Mouse (Mus musculus) yolk sac, embryonic 10.5 days (tissue): Measurements from ENCODE around the gene Ankrd37.

Source experiments
- DNase-seq: peaks from one replicate; pipeline ENCODE4 v3.0.0-alpha.2; 2017; ENCODE audit warnings: low spot score

The Ankrd37 gene

DNA sequence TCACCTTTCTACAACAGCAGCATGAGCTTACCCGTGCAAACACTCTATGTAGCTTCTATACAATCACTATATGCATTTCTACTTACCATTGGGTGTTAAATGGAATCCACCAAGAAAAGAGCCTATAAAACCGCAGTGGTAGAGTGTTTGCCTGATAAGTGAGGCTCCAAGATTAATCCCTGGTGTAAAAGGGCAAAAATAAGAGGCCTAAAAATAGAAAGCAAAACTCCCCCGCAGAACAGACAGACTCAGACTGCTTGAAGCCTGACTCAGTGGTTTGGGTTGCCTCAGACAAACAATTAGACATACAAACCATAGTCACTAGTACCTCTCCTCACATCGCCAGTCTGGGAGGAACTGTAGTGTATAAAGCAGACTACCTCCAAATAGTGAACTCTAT, at the start of gene Ankrd37:
TSS of gene Ankrd37 (minus strand) at position 112 of the 400 bp plus-strand sequence.
- DNase-seq = no peak

GRCm38 (mm10) chr8:46040260-46040659, 34.8 kb upstream of the Ankrd37 start:
- DNase-seq = no peak

- DNase-seq = no peak
Observed at GRCm38 (mm10) chr8:46039666-46040065, 34.2 kb upstream of the Ankrd37 start.

DNA sequence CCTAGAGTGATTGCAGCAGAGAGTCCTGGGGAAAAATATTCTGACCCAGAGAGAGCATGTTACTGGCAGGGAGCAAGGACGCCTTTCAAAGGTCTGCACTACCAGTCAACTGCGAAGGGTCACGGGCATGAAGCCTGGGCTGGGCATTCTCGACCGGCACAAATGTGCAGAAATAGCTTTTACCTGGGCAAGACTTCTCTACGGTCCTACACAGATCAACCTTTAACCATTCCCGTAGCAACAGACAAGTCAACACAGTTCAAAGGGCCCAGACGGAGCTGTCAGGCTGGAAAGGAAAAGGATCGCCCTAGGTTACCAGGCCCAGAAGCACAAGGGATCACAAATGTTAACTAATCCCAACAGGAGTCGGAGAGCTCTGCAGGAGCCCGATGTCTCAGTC, 30.7 kb upstream of the Ankrd37 start:
- peak; percentile 22 for DNase-seq

DNA sequence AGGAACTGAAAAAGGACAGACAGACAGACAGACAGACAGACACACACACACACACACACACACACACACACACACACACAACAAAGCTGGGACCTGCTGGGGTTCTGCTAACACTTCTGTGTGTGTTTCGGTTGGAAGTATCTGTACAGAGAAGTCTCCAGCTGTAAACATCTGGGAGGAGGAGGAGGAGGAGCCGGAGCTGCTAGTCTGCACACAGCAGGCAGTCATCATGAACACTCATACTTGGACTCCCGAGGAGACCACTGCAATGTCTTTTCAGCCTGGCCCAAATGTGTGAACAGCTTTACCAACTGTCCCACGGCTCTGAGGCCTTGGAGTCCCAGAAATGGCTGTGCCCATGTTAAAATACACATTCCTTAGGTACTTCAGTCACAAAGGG, 18.9 kb upstream of the Ankrd37 start:
- DNase-seq = no peak

DNA sequence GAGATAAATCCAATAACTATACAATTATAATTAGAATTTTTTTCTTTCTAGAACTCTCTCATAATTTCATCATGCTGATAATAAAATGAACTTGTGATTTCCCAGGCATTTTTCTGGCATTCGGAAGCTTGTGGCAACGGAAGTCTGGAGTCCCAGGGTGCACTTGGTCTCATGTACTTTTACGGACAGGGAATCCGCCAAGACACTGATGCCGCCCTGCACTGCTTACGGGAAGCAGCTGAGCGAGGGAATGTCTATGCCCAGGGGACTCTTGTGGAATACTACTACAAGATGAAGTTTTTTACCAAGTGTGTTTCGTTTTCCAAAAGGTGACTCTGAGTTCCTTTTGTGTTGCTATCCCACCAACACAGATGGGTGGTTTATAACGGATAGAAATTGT, 17.3 kb upstream of the Ankrd37 start:
- no peak for DNase-seq

DNA sequence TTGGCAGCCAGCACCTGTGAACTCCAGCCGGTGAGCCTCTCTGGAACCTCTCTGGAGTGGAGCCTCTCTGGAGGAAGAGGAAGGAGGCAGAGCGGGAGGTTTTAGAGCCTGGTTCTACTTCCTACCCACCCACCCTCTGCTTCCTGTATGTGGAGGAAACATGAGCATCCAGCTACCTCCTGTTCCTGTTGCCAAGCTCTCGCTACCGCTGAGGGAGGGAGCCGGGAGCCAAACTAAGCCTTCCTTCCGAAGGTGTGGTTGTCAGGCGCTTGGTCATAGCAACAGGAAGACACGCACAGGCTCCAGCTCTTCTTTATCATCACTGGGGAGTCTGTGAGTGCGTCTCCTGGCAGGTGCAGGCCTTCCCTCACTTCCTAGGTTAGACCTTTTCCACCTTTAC, 16.7 kb upstream of the Ankrd37 start:
- no peak for DNase-seq

- DNase-seq = peak; percentile 79
Observed at GRCm38 (mm10) chr8:46010746-46011680, 5.5 kb upstream of the Ankrd37 start.

GRCm38 (mm10) chr8:46010306-46010705, 4.8 kb upstream of the Ankrd37 start:
- no peak for DNase-seq

- DNase-seq = peak; percentile 24
Observed at GRCm38 (mm10) chr8:46007050-46007672, 1.7 kb upstream of the Ankrd37 start.

DNA sequence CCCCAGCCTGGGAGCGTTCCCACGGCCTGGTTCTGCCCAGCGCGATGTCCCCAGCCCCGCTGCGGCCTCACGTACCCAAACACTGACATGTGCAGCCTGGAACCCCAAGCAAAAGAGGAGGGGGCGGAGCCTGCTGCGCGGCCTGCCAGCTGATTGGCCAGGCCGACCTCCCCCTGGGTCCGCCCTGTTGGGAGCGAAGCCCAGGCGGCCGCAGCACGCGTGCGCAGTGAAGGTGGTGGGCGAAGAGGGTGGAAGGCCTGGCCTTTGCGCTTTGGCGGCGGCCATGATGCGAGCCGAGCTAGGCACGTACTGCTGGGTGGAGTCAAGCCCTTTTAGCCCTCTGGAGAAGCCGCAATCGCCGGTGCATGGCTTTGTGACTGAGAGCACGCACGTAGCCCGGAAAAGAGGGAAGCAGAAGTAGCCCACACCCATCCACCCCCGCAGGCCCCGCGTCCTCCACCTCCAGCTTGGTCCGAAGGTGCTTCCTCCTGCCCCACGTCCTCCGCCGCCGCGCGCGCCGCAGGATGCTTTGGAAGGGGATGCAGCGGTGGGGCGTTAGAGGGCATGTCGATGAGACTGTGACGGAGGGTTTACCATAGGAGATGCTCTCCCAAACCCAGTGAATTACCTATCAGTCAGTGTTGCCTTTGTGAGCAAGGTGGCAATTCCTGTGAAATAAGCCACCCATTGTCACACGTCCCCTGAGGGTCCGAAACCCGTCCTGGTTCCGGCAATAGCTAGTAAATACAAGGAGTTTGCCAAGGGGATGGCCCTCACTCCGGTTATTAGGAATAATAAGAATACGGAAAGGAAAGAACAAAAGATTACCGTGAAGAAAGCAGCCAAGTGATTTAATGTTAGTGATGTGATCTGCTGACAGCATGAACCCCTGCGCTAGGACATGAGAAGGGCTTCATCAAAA, 5.5 kb downstream of the Ankrd37 start:
- peak; percentile 99 for DNase-seq

DNA sequence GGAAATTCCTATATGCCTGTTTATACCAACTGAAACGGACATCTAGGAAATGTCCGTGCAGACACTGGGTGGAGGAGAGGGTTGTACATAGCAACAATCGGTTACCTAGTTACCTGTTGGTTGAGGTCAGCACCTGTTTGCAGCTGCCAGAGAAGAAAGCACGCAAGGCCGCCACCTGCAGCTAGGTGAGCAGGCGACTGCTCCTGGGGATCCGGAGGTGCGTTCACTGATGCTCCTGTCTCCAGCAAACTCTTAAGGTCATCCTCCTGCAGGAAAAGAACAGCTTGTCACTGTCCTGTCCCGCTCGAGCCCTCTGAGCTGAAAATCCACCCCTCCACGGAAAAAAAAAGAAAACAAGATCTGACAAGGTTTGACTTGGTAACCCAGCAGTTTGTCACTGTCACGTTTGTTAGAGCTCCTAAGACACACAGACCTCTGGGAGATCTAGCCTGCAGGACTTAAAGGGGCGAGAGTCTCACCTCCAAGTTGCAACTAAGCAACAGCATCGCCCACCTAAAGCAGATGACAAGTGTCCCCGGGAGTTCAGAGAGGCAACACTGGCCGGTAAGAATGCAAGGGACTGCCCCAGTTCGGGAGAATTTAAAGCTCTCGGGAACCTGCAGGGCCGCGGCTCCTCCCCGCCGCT, 6.2 kb downstream of the Ankrd37 start, which contains the start of gene Lrp2bp:
TSS of gene Lrp2bp (plus strand) at position 166 of the 646 bp plus-strand sequence.
- DNase-seq = peak; percentile 63

DNA sequence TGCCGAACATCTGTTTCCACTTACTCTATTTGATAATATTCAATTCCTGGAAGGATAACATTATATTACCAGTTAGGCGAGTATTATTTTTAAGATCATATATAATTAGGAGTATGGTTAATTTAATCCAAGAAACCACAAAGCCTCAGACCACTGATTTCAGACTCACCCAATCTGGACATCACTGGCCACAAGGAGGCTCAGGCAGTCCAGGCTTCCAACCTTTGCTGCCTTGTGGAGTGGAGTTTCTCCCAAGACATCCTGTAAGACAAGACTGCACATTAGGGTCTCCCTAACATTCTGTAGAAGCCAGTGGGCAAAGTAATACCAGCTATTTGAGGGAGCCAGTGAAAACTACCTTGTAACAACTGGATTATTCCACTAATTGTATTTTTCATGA, 7.3 kb downstream of the Ankrd37 start:
- DNase-seq = no peak

GRCm38 (mm10) chr8:45995576-45995975, 9.9 kb downstream of the Ankrd37 start:
- no peak for DNase-seq

DNA sequence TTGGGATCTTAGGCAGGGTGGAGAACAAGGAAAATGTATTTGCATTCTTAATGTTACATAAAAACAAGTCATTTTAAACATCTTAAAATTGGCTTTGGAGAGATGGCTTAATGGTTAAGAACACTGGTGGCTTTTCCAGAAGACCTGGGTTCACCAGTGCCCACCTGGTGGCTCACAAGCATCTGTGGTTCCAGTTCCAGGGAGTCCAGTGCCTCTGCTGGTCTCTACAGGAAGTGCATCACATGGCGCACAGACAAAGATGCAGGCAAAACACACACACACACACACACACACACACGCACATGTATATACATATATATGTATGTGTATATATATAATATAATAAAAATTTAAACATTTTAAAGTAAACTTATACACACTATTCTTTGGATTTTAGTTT, 11.4 kb downstream of the Ankrd37 start:
- DNase-seq = no peak

- DNase-seq = no peak
Observed at GRCm38 (mm10) chr8:45990631-45991310, 14.7 kb downstream of the Ankrd37 start.

DNA sequence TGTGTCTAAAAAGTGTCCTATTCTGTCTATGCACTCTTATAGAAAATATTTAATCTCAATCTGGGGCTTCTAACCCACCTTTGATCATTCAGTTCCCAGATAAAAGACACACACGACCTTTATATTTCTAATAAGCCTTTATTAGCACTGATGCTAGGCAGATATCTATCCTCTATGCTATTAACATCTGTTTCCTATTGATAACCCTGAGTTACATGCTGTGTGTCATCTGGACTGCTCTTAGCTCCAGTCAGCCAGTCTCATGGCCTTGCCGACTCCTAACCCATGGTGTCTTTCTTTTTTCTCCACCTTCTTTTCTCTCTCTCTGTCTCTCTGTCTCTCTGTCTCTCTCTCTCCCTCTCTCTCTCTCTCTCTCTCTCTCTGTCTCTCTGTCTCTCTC, 17.3 kb downstream of the Ankrd37 start:
- DNase-seq = no peak

- DNase-seq = no peak
Observed at GRCm38 (mm10) chr8:45986665-45987064, 18.8 kb downstream of the Ankrd37 start.

- DNase-seq = no peak
Observed at GRCm38 (mm10) chr8:45975837-45976468, 29.6 kb downstream of the Ankrd37 start.

DNA sequence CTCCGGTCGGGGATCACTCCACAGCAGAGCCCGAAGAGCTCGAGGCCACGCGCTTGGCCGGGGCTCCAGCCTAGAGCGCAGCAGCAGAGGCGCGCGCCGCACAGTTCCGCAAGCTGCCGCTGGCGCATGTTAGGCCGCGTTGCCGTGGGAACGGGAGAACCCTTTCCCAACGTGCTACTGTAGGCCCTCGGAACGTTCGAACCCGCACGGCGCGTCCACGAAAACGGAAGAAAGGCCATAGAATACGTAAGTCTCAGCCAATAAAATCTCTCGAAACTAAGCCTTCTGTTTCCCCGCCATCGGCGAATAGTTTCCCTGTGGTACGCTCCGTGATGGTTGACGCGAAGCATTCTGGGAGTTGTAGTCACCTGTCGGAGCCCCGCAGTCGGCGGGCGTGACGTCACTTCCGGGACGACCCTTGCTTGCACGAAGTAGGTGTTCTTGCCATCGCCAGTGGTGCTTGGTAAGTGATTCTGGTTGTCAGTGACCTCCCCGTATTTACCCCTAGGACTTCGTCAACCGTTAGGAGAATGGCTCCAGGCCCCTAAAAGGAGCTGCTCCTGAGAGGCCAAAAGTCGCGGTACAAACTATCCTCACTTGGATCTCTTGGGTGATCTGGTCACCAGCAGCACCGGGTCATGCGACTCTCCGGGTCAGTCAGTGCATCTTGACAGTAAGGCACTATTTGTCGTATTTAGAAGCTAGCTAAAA, 30.2 kb downstream of the Ankrd37 start, which contains the start of the genes 1700029J07Rik and Ufsp2:
TSS of gene 1700029J07Rik (minus strand) at position 127 of the 711 bp plus-strand sequence.
TSS of gene Ufsp2 (plus strand) at position 403 of the 711 bp plus-strand sequence.
- DNase-seq = peak; percentile 97
